Mouse (Mus musculus) urinary bladder, postnatal 25 days (tissue): ENCODE measurements around the gene Alg9.
A peak's percentile ranks its signal among the peaks of the same experiment; 100 is the strongest.
"Not testable (repeated sequence)": the region's sequence is repeated elsewhere in the genome, so short reads cannot be mapped to it uniquely, and the experiment has no call there.

ENCODE experiments used
- DNase-seq: peaks from one replicate; pipeline ENCODE4 v3.0.0; 2022; ENCODE audit warnings: low spot score

The Alg9 gene

GRCm38 (mm10) chr9:50816512-50816911 is 41.7 kb downstream of the Alg9 start:
- no peak for DNase-seq

- DNase-seq: no peak
Measured at GRCm38 (mm10) chr9:50818050-50818449, 43.2 kb downstream of the Alg9 start.

- no peak for DNase-seq
Measured at GRCm38 (mm10) chr9:50819716-50820115, 44.9 kb downstream of the Alg9 start.

DNA sequence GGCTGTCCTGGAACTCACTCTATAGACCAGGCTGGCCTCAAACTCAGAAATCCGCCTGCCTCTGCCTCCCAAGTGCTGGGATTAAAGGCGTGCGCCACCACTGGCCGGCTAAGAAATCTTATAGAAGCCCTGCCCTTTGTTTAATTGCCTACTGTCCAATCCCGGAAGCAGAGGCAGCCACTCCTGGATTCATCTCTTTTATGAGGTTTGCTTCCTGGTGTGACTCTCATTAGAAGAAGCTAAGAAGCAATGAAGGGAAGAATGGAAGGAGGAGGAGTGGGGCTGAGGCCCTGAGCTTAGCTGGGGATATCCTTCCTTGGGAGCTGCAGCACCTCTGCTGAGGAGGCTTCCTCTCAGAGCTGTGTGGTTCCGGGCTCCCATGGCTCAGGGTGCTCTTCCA is 46.8 kb downstream of the Alg9 start:
- no peak for DNase-seq

- DNase-seq: no peak
Measured at GRCm38 (mm10) chr9:50822216-50822615, 47.4 kb downstream of the Alg9 start.

- DNase-seq: no peak
Measured at GRCm38 (mm10) chr9:50823779-50824453, 49.1 kb downstream of the Alg9 start.

DNA sequence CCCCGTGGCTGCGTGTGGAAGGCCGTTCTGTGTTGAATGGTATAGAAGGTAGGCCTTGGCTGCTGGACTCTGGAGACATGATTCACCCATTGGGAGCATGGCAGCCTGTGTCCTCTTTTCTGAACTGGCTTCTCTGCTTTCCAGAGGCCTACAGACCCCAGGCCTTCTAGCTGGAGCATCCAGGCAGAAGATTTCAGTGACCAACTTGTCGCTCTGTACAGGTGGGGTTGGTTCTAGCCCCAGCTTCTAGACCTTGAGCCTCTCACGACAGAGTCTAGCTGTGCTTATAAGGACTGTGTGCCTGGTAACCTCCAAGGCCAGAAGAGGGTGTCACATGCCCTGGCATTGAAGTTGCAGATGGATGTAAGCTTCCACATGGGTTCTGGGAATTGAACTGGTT is 56.7 kb downstream of the Alg9 start:
- DNase-seq: no peak

DNA sequence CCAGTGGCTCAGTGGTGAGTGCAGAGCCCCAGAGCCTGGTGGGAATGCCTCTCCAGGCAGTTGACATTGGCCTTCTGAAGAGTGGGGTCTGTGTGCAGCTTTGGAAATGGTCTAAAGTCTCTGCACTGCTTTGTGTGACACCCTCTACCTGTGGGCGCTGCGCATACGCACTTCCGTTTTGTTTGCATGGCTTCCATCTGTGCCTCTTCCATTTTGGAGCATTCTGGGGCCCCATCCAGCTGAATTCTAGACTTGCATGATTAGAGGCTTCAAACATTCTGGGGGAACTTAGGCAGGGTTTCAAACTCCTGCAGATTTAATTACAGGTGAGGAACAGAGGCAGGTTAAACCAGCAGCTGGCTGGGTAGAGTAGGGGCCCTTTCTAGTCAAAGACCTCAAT is 57.3 kb downstream of the Alg9 start:
- no peak for DNase-seq

DNA sequence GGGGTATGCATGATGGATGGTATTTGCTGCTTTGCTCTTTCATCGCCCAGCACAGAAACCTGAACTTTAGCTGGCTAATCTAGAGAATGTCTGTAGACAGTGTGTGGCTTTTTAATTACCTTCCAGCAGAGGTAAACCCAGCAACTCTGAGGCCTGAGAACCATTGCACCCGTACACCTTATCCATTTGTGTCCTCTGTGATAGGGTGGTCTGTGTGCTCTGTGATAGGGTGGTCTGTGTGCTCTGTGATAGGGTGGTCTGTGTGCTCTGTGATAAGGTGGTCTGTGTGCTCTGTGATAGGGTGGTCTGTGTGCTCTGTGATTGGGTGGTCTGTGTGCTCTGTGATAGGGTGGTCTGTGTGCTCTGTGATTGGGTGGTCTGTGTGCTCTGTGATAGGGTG is 57.8 kb downstream of the Alg9 start:
- not testable (repeated sequence) for DNase-seq

- no peak for DNase-seq
Measured at GRCm38 (mm10) chr9:50833786-50834185, 59.0 kb downstream of the Alg9 start.

GRCm38 (mm10) chr9:50835068-50835705 is 60.4 kb downstream of the Alg9 start:
- no peak for DNase-seq

GRCm38 (mm10) chr9:50836097-50836496 is 61.3 kb downstream of the Alg9 start:
- DNase-seq: no peak

DNA sequence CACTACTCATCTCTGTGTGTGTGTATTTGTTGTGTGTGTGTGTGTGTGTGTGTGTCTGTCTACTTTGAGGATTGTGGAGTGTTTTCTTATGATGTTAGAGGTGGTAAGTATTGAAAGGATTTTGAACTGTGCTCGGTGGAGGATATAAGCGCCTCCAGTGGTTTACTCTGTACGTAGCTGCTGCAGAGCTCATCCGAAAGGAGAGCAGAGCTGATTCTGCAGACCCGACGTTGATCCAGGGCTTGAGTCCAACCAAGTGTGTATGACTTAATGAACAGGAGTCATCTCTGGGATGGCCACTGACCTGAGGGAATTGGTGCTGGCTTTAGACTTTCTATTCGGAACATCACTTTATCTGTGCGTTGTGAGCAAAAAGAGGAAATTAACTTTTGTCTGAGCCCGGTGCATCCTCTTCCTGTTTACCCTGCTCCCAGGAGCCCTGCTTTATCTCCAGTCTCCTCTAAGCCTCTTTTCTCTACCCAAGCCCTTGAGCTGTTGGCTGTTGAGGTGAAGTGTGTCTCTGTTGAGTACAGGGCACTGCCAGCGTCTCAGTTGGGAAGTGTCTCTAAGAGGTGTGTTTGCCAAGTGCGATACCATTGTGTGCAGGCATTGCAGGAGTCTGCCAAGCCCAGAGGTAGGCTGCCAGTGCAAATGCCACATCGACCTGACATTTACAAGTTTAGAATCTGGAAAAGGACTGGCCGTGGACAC is 66.4 kb downstream of the Alg9 start:
- DNase-seq: no peak

DNA sequence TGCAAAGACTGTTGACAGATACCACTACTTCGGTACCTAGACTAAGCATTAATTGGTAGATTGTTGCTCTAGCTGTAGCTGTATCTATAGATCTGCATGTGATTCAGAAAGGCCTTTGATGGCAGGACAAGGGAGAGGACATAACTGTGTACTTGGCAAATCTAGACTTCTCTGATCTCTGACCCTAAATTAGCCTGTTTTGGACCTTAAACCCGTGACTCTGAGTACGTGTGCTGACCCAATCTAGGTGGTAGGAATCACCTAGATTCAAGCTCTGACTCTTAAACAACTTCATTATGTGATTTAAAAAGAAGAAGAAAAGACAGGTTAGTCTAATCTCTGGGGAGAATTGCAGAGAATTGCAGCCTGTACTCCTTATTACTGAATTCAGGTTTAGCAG is 70.3 kb downstream of the Alg9 start, which contains the start of gene Ppp2r1b:
Ppp2r1b (plus strand) TSS at position 221 of the 400 bp plus-strand sequence.
- DNase-seq: no peak

GRCm38 (mm10) chr9:50845547-50845946 is 70.7 kb downstream of the Alg9 start:
- no peak for DNase-seq

- DNase-seq: no peak
Measured at GRCm38 (mm10) chr9:50847133-50847532, 72.3 kb downstream of the Alg9 start.

GRCm38 (mm10) chr9:50847606-50848368 is 73.0 kb downstream of the Alg9 start:
- DNase-seq: no peak

DNA sequence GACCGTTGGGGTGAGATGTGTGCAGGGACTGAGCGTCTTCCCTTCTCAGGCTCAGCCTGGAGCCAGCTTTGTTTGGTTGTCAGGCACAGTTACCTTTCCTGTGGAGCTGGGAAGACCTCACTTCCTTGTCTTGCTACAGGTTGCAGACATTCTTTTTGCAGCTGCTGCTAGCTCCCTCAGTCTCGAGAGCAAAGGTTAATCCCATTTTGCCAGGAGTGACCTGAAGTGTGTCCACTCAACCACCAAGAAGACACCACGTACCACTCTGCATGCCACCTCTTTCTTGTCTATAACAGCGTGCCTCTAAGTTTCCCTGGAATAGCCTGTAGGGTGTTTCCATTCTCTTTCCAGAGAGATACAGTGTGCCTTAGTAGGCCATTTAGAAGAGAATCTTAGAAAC is 74.0 kb downstream of the Alg9 start:
- DNase-seq: no peak

- peak; percentile 94 for DNase-seq
Measured at GRCm38 (mm10) chr9:50849249-50849648, 74.4 kb downstream of the Alg9 start.

GRCm38 (mm10) chr9:50849755-50850154 is 74.9 kb downstream of the Alg9 start:
- DNase-seq: no peak

GRCm38 (mm10) chr9:50850271-50850670 is 75.5 kb downstream of the Alg9 start:
- no peak for DNase-seq

GRCm38 (mm10) chr9:50850713-50851112 is 75.9 kb downstream of the Alg9 start:
- no peak for DNase-seq
